Mouse (Mus musculus) spleen, embryonic (tissue): ENCODE data around the gene Ccdc38.

Experiments used
- CTCF ChIA-PET: fragments of 350-600 bp; sonication (Branson Sonifier 250); formaldehyde crosslinking; loops from one replicate; lab custom pipeline; 2022; lab: Charles Lee

The Ccdc38 gene

GRCm38 (mm10) chr10:93540431-93541210 is at the start of gene Ccdc38:
TSS of gene Ccdc38 (plus strand) at chr10:93540632.
- CTCF ChIA-PET = interaction anchor here (0.5 to 1.3 kb wide), 2 partner anchors 8 to 16 kb away, joined by 3 to 4 read pairs; no protein-coding TSS in a partner anchor

- CTCF ChIA-PET = no interaction called here
Observed at GRCm38 (mm10) chr10:93500864-93501263, 39.6 kb upstream of the Ccdc38 start.

GRCm38 (mm10) chr10:93501346-93501745 is 39.1 kb upstream of the Ccdc38 start:
- CTCF ChIA-PET = no interaction called here

GRCm38 (mm10) chr10:93508383-93508970 is 32.0 kb upstream of the Ccdc38 start:
- CTCF ChIA-PET = interaction anchor here (1.0 kb wide), 1 partner anchor 38 kb away, joined by 3 read pairs; no protein-coding TSS in a partner anchor

GRCm38 (mm10) chr10:93509532-93510153 is 30.8 kb upstream of the Ccdc38 start:
- CTCF ChIA-PET = no interaction called here

- CTCF ChIA-PET = interaction anchor here (0.5 kb wide), 1 partner anchor 445 kb away, joined by 3 read pairs; no protein-coding TSS in a partner anchor
Observed at GRCm38 (mm10) chr10:93515419-93515818, 25.0 kb upstream of the Ccdc38 start.

GRCm38 (mm10) chr10:93515927-93516326 is 24.5 kb upstream of the Ccdc38 start:
- CTCF ChIA-PET = interaction anchor here (0.5 kb wide), 1 partner anchor 446 kb away, joined by 3 read pairs; no protein-coding TSS in a partner anchor

- CTCF ChIA-PET = no interaction called here
Observed at GRCm38 (mm10) chr10:93517754-93518153, 22.7 kb upstream of the Ccdc38 start.

GRCm38 (mm10) chr10:93518186-93518585 is 22.2 kb upstream of the Ccdc38 start:
- CTCF ChIA-PET = no interaction called here

GRCm38 (mm10) chr10:93518620-93519019 is 21.8 kb upstream of the Ccdc38 start:
- CTCF ChIA-PET = no interaction called here

GRCm38 (mm10) chr10:93519159-93519558 is 21.3 kb upstream of the Ccdc38 start:
- CTCF ChIA-PET = no interaction called here

- CTCF ChIA-PET = no interaction called here
Observed at GRCm38 (mm10) chr10:93519756-93520155, 20.7 kb upstream of the Ccdc38 start.

GRCm38 (mm10) chr10:93520994-93521393 is 19.4 kb upstream of the Ccdc38 start:
- CTCF ChIA-PET = interaction anchor here (0.5 kb wide), 1 partner anchor 55 kb away, joined by 3 read pairs; no protein-coding TSS in a partner anchor

- CTCF ChIA-PET = interaction anchor here (0.7 kb wide), 1 partner anchor 15 kb away, joined by 3 read pairs; no protein-coding TSS in a partner anchor
Observed at GRCm38 (mm10) chr10:93525329-93525728, 15.1 kb upstream of the Ccdc38 start.

GRCm38 (mm10) chr10:93538287-93538686 is 2.1 kb upstream of the Ccdc38 start:
- CTCF ChIA-PET = interaction anchor here (0.5 kb wide), 1 partner anchor 136 kb away, joined by 3 read pairs; no protein-coding TSS in a partner anchor

- CTCF ChIA-PET = interaction anchor here (0.5 kb wide), 1 partner anchor 137 kb away, joined by 3 read pairs; no protein-coding TSS in a partner anchor
Observed at GRCm38 (mm10) chr10:93538818-93539217, 1.6 kb upstream of the Ccdc38 start.

GRCm38 (mm10) chr10:93539775-93540430 is 529 bp upstream of the Ccdc38 start, which contains the start of gene Amdhd1:
TSS of gene Amdhd1 (minus strand) at chr10:93540033.
- CTCF ChIA-PET = interaction anchor here (1.3 kb wide), 1 partner anchor 9 kb away, joined by 4 read pairs; no protein-coding TSS in a partner anchor

- CTCF ChIA-PET = no interaction called here
Observed at GRCm38 (mm10) chr10:93541585-93541984, 1.2 kb downstream of the Ccdc38 start.

- CTCF ChIA-PET = no interaction called here
Observed at GRCm38 (mm10) chr10:93542356-93542755, 1.9 kb downstream of the Ccdc38 start.

- CTCF ChIA-PET = no interaction called here
Observed at GRCm38 (mm10) chr10:93543176-93543575, 2.7 kb downstream of the Ccdc38 start.

GRCm38 (mm10) chr10:93544172-93544571 is 3.7 kb downstream of the Ccdc38 start:
- CTCF ChIA-PET = no interaction called here
